ENCODE assay signal across 8 mouse cellular contexts in the genomic region with DNA sequence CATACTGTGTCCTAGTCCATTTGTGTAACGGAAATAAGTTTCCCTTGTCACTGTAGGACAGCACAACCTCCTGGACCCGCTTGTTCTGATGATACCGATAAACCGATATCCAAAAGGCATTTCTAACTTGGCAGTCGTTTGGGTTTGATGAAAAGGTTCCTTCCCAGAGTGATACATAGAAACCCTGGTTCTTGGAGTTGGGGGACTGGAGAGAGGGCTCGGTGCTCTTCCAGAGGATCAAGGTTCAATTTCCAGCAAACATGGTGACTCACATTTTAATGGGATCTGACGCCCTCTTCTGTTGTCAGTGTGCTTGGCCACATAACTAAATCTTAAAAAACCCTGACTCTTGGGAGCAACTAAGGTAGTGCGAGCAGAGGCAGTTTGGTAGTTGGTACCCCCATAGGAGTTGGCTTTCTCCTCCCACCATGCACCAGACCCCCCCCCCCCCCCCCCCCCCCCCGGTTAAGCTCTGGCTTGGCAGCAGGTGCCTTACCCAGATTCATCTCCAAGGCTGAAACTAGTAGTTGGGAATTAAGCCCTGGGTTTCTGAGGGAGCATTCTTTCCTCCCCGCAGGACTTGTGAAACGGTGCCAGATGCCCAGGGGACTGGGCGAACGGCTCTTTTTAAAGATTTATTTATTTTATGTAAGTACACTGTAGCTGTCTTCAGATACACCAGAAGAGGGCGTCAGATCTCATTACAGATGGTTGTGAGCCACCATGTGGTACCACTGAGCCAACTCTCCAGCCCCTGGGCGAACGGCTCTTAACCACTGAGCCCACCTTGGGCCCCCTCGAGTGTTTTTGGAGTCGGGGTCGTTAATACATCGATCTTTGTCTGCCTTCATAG. TPM values are rescaled to one million over a fixed set of nuclear protein-coding genes. Genes with fewer than 3 reads are reported as not detected.
A peak's percentile ranks its signal among the peaks of the same experiment; 100 is the strongest.
DNase-seq lines count a peak whose midpoint lies in the region; ATAC-seq and TF ChIP-seq lines count a peak whose summit lies in the region.

No protein-coding gene starts in this region.

- peak; percentile 22; the same call in 1 of the 2 replicates for ATAC-seq in frontal cortex, adult (ENCODE audit: low TSS enrichment)
- peak; percentile 31 for ATAC-seq in intestine, postnatal 0 days
- ATAC-seq in midbrain, embryonic 14.5 days (ENCODE audit: low FRiP score, low TSS enrichment) = no peak

- peaks cover 42% of the 10 kb centered on the region for H3K36me3 ChIP-seq in intestine, postnatal 0 days (ENCODE audit: control insufficient read depth, insufficient read depth)
- peaks cover 43% of the 10 kb centered on the region for H3K36me3 ChIP-seq in midbrain, embryonic 14.5 days (ENCODE audit: control insufficient read depth, insufficient read depth, low read length)

- peak; percentile 54 for TF ChIP-seq CTCF in intestine, postnatal 0 days (IDR thresholded peaks at IDR 0.05; ENCODE audit: low read depth)

- no peaks in the 10 kb centered on the region for H3K27me3 ChIP-seq in intestine, postnatal 0 days (replicated peaks; ENCODE audit: control insufficient read depth, insufficient read depth, low read length)
- H3K27me3 ChIP-seq in midbrain, embryonic 14.5 days (ENCODE audit: control insufficient read depth, insufficient read depth, low read length) = no peaks in the 10 kb centered on the region

- H3K4me2 ChIP-seq in intestine, postnatal 0 days (replicated peaks; ENCODE audit: low read depth) = peak overlapping the region; percentile 94
- peak overlapping the region; percentile 84 for H3K4me2 ChIP-seq in midbrain, embryonic 14.5 days (ENCODE audit: low read length)

- H3K4me1 ChIP-seq in intestine, postnatal 0 days (replicated peaks; ENCODE audit: control insufficient read depth, insufficient read depth, low read length) = no peaks in the 10 kb centered on the region
- peaks cover 14% of the 10 kb centered on the region; the same call in 1 of the 2 replicates for H3K4me1 ChIP-seq in midbrain, embryonic 14.5 days (ENCODE audit: control insufficient read depth, insufficient read depth, low read length)

- whole genome bisulfite sequencing in intestine, postnatal 0 days = 8% methylated on average over 19 of the region's 20 CpGs
- WGBS in midbrain, embryonic 14.5 days = 12% methylated on average over 19 of the region's 20 CpGs

- H3K9ac ChIP-seq in intestine, postnatal 0 days (ENCODE audit: low read depth, low read length) = peak overlapping the region; percentile 76
- H3K9ac ChIP-seq in midbrain, embryonic 14.5 days (replicated peaks; ENCODE audit: low read length) = peak overlapping the region; percentile 61

- no peaks in the 10 kb centered on the region for H3K9me3 ChIP-seq in intestine, postnatal 0 days (ENCODE audit: control insufficient read depth)
- no peaks in the 10 kb centered on the region for H3K9me3 ChIP-seq in midbrain, embryonic 14.5 days (ENCODE audit: control insufficient read depth, low read length)

- H3K4me3 ChIP-seq in intestine, postnatal 0 days (ENCODE audit: low read depth, low read length) = peak overlapping the region; percentile 85
- peak overlapping the region; percentile 67 for H3K4me3 ChIP-seq in midbrain, embryonic 14.5 days (replicated peaks; ENCODE audit: low read depth, low read length)

- peak overlapping the region; percentile 87 for H3K27ac ChIP-seq in intestine, postnatal 0 days (ENCODE audit: low read depth, low read length)
- H3K27ac ChIP-seq in midbrain, embryonic 14.5 days (replicated peaks; ENCODE audit: low read depth, low read length) = peak overlapping the region; percentile 71; the same call in 1 of the 2 replicates

- DNase-seq in frontal cortex, adult 2 months (ENCODE audit: extremely low spot score in 1 of 2, low spot score in 1 of 2) = no peak
- DNase-seq in A20 (ENCODE audit: low read depth, low spot score) = peak; percentile 76
- DNase-seq in embryo, embryonic 10.5 days (ENCODE audit: low spot score) = peak; percentile 52
- DNase-seq in midbrain, embryonic 14.5 days = peak; percentile 42
- DNase-seq in right cerebral cortex, adult 2 months (ENCODE audit: low spot score in 2 of 2) = no peak
- DNase-seq in adrenal gland, adult 8-10 months = no peak

RNA-seq across cellular contexts. Expression of a gene that starts 1.1 kb away (rescaled TPM):
- polyA plus RNA-seq in frontal cortex, adult 2 months (2012; rRNA removed) = 23.6 and 27.1 TPM in 2 replicates
- 123 and 124 TPM in 2 replicates for polyA plus RNA-seq in intestine, postnatal 0 days (2015; fragmentation: Nextera tagmentation; extraction: Ambion mirVana)
- polyA plus RNA-seq in midbrain, embryonic 14.5 days (2014; fragmentation: Nextera tagmentation; extraction: Ambion mirVana) = 56.7 and 64.7 TPM in 2 replicates
- 10 to 100 TPM; 53.9 to 87.1 (median 61.4) TPM for total RNA-seq in adrenal gland, adult 8-10 months (2022)

RNA-seq across cellular contexts. Expression of a gene that starts 9.0 kb away (rescaled TPM):
- polyA plus RNA-seq in frontal cortex, adult 2 months (2012; rRNA removed) = 37.8 and 46.0 TPM in 2 replicates
- polyA plus RNA-seq in intestine, postnatal 0 days (2015; fragmentation: Nextera tagmentation; extraction: Ambion mirVana) = 77.1 and 78.5 TPM in 2 replicates
- polyA plus RNA-seq in midbrain, embryonic 14.5 days (2014; fragmentation: Nextera tagmentation; extraction: Ambion mirVana) = 74.3 and 96.8 TPM in 2 replicates
- total RNA-seq in adrenal gland, adult 8-10 months (2022) = 10 to 100 TPM; 78.9 to 89.9 (median 83.8) TPM

RNA-seq across cellular contexts. Expression of a gene that starts 10.0 kb away (rescaled TPM):
- 0.36 and 0.88 TPM in 2 replicates for polyA plus RNA-seq in frontal cortex, adult 2 months (2012; rRNA removed)
- 0.24 and 0.33 TPM in 2 replicates for polyA plus RNA-seq in intestine, postnatal 0 days (2015; fragmentation: Nextera tagmentation; extraction: Ambion mirVana)
- 0.22 TPM in 1 of 2 replicates, not detected in the other for polyA plus RNA-seq in midbrain, embryonic 14.5 days (2014; fragmentation: Nextera tagmentation; extraction: Ambion mirVana)
- not detected for total RNA-seq in adrenal gland, adult 8-10 months (2022)

RNA-seq across cellular contexts. Expression of a gene that starts 21.5 kb away (rescaled TPM):
- polyA plus RNA-seq in frontal cortex, adult 2 months (2012; rRNA removed) = 86.0 and 88.3 TPM in 2 replicates
- polyA plus RNA-seq in intestine, postnatal 0 days (2015; fragmentation: Nextera tagmentation; extraction: Ambion mirVana) = 32.2 and 35.6 TPM in 2 replicates
- polyA plus RNA-seq in midbrain, embryonic 14.5 days (2014; fragmentation: Nextera tagmentation; extraction: Ambion mirVana) = 57.3 and 59.5 TPM in 2 replicates
- 10 to 100 TPM; 66.6 to 74.1 (median 70.7) TPM for total RNA-seq in adrenal gland, adult 8-10 months (2022)

RNA-seq across cellular contexts. Expression of a gene that starts 44.5 kb away (rescaled TPM):
- polyA plus RNA-seq in frontal cortex, adult 2 months (2012; rRNA removed) = 1.8 and 2.2 TPM in 2 replicates
- polyA plus RNA-seq in intestine, postnatal 0 days (2015; fragmentation: Nextera tagmentation; extraction: Ambion mirVana) = 0.39 and 0.48 TPM in 2 replicates
- 0.71 and 0.85 TPM in 2 replicates for polyA plus RNA-seq in midbrain, embryonic 14.5 days (2014; fragmentation: Nextera tagmentation; extraction: Ambion mirVana)
- total RNA-seq in adrenal gland, adult 8-10 months (2022) = 1 to 10 TPM; 1.2 to 1.8 (median 1.6) TPM

Comparison
In these comparisons a context has a peak if more than half of its experiments do, and no peak if none do; other contexts are left out.
1. DNase-seq: peak in A20 (single experiment), embryo, embryonic 10.5 days (single experiment) and midbrain, embryonic 14.5 days (single experiment); none in frontal cortex, adult 2 months (0 of 2), right cerebral cortex, adult 2 months (0 of 2) and adrenal gland, adult 8-10 months (single experiment).